Mouse (Mus musculus): ENCODE measurements around the gene Cfap45. TPM values are rescaled to one million over a fixed set of nuclear protein-coding genes. Genes with fewer than 3 reads are reported as not detected.

Cfap45 gene
- polyA plus RNA-seq, 1 experiment from 2014 or later = 0.40 TPM

- 3% methylated on average over 12 of the region's 13 CpGs for WGBS (ENCODE audit: insufficient replicate concordance)
- H3K4me1 ChIP-seq (ENCODE audit: control insufficient read depth, low read depth, low read length) = no peaks in the 10 kb centered on the region
- peaks cover 18% of the 10 kb centered on the region; the same call in 1 of the 2 replicates for H3K27me3 ChIP-seq (ENCODE audit: control insufficient read depth, insufficient read depth, low read depth, low read length)
- no peaks in the 10 kb centered on the region for H3K36me3 ChIP-seq (ENCODE audit: control insufficient read depth, insufficient read depth)
- H3K4me2 ChIP-seq (ENCODE audit: low read depth, low read length) = 0 out of 2 replicates have a peak overlapping the region, but pooled peaks have one; percentile 2
- no peak; the same call in 1 of the 2 replicates for ATAC-seq (ENCODE audit: low read depth)
- H3K4me3 ChIP-seq (ENCODE audit: low read depth, low read length) = no peak overlapping the region
- no peaks in the 10 kb centered on the region for H3K9me3 ChIP-seq (replicated peaks; ENCODE audit: control insufficient read depth, low read length)
- no peak overlapping the region for H3K9ac ChIP-seq (ENCODE audit: low read depth, low read length)
- no peak overlapping the region for H3K27ac ChIP-seq (ENCODE audit: low read length)
Measured at GRCm38 (mm10) chr1:172532551-172532950, 11.9 kb downstream of the Cfap45 start.

- WGBS (ENCODE audit: insufficient replicate concordance) = 76% methylated on average over 16 of the region's 16 CpGs
- Histone ChIP-seq H3K9ac (ENCODE audit: low read depth, low read length) (no peak overlapping the region), H3K4me2 (ENCODE audit: low read depth, low read length) (no peak overlapping the region), H3K4me3 (ENCODE audit: low read depth, low read length) (no peak overlapping the region), H3K27me3 (ENCODE audit: control insufficient read depth, insufficient read depth, low read depth, low read length) (peaks cover 16% of the 10 kb centered on the region; the same call in 1 of the 2 replicates), H3K9me3 (replicated peaks; ENCODE audit: control insufficient read depth, low read length) (no peaks in the 10 kb centered on the region), H3K27ac (ENCODE audit: low read length) (no peak overlapping the region), H3K4me1 (ENCODE audit: control insufficient read depth, low read depth, low read length) (no peaks in the 10 kb centered on the region), H3K36me3 (ENCODE audit: control insufficient read depth, insufficient read depth) (no peaks in the 10 kb centered on the region)
- ATAC-seq (ENCODE audit: low read depth) = no peak
Measured at GRCm38 (mm10) chr1:172535116-172535515, 14.5 kb downstream of the Cfap45 start.

- no peaks in the 10 kb centered on the region for H3K4me1 ChIP-seq (ENCODE audit: control insufficient read depth, low read depth, low read length)
- H3K4me3 ChIP-seq (ENCODE audit: low read depth, low read length) = no peak overlapping the region
- H3K4me2 ChIP-seq (ENCODE audit: low read depth, low read length) = no peak overlapping the region
- 56% methylated on average over 6 of the region's 6 CpGs for WGBS (ENCODE audit: insufficient replicate concordance)
- H3K27me3 ChIP-seq (ENCODE audit: control insufficient read depth, insufficient read depth, low read depth, low read length) = peaks cover 3% of the 10 kb centered on the region; the same call in 1 of the 2 replicates
- no peak overlapping the region for H3K9ac ChIP-seq (ENCODE audit: low read depth, low read length)
- ATAC-seq (ENCODE audit: low read depth) = no peak
- H3K36me3 ChIP-seq (ENCODE audit: control insufficient read depth, insufficient read depth) = no peaks in the 10 kb centered on the region
- H3K27ac ChIP-seq (ENCODE audit: low read length) = no peak overlapping the region
- no peaks in the 10 kb centered on the region for H3K9me3 ChIP-seq (replicated peaks; ENCODE audit: control insufficient read depth, low read length)
Measured at GRCm38 (mm10) chr1:172539827-172540226, 19.2 kb downstream of the Cfap45 start.

- whole genome bisulfite sequencing (ENCODE audit: insufficient replicate concordance) = 55% methylated on average over 11 of the region's 11 CpGs
- ATAC-seq (ENCODE audit: low read depth) = no peak
- peaks cover 3% of the 10 kb centered on the region; the same call in 1 of the 2 replicates for H3K27me3 ChIP-seq (ENCODE audit: control insufficient read depth, insufficient read depth, low read depth, low read length)
- H3K4me2 ChIP-seq (ENCODE audit: low read depth, low read length) = no peak overlapping the region
- no peak overlapping the region for H3K4me3 ChIP-seq (ENCODE audit: low read depth, low read length)
- no peaks in the 10 kb centered on the region for H3K36me3 ChIP-seq (ENCODE audit: control insufficient read depth, insufficient read depth)
- no peaks in the 10 kb centered on the region for H3K9me3 ChIP-seq (replicated peaks; ENCODE audit: control insufficient read depth, low read length)
- no peak overlapping the region for H3K27ac ChIP-seq (ENCODE audit: low read length)
- H3K4me1 ChIP-seq (ENCODE audit: control insufficient read depth, low read depth, low read length) = no peaks in the 10 kb centered on the region
- H3K9ac ChIP-seq (ENCODE audit: low read depth, low read length) = no peak overlapping the region
Measured at GRCm38 (mm10) chr1:172540283-172540820, 19.8 kb downstream of the Cfap45 start.

- H3K9me3 ChIP-seq (replicated peaks; ENCODE audit: control insufficient read depth, low read length) = no peaks in the 10 kb centered on the region
- ATAC-seq (ENCODE audit: low read depth) = no peak
- 59% methylated on average over 4 of the region's 4 CpGs for WGBS (ENCODE audit: insufficient replicate concordance)
Measured at GRCm38 (mm10) chr1:172546062-172546461, 25.5 kb downstream of the Cfap45 start.

GRCm38 (mm10) chr1:172548501-172548900 is 27.9 kb downstream of the Cfap45 start:
- Histone ChIP-seq H3K9me3 (replicated peaks; ENCODE audit: control insufficient read depth, low read length) (no peaks in the 10 kb centered on the region), H3K4me3 (ENCODE audit: low read depth, low read length) (no peak overlapping the region), H3K27ac (ENCODE audit: low read length) (no peak overlapping the region), H3K4me1 (ENCODE audit: control insufficient read depth, low read depth, low read length) (peaks cover 3% of the 10 kb centered on the region; the same call in 1 of the 2 replicates), H3K9ac (ENCODE audit: low read depth, low read length) (no peak overlapping the region), H3K36me3 (ENCODE audit: control insufficient read depth, insufficient read depth) (no peaks in the 10 kb centered on the region), H3K27me3 (ENCODE audit: control insufficient read depth, insufficient read depth, low read depth, low read length) (peaks cover 11% of the 10 kb centered on the region), H3K4me2 (ENCODE audit: low read depth, low read length) (no peak overlapping the region)
- 15% methylated on average over 7 of the region's 7 CpGs for WGBS (ENCODE audit: insufficient replicate concordance)
- ATAC-seq (ENCODE audit: low read depth) = peak; percentile 33; the same call in 1 of the 2 replicates

More at GRCm38 (mm10) chr1:172546062-172546461, 25.5 kb downstream of the Cfap45 start:
- Histone ChIP-seq H3K27ac (ENCODE audit: low read length) (no peak overlapping the region), H3K27me3 (ENCODE audit: control insufficient read depth, insufficient read depth, low read depth, low read length) (peaks cover 13% of the 10 kb centered on the region), H3K9ac (ENCODE audit: low read depth, low read length) (no peak overlapping the region), H3K4me1 (ENCODE audit: control insufficient read depth, low read depth, low read length) (peaks cover 3% of the 10 kb centered on the region; the same call in 1 of the 2 replicates), H3K36me3 (ENCODE audit: control insufficient read depth, insufficient read depth) (no peaks in the 10 kb centered on the region), H3K4me3 (ENCODE audit: low read depth, low read length) (no peak overlapping the region), H3K4me2 (ENCODE audit: low read depth, low read length) (no peak overlapping the region)

GRCm38 (mm10) chr1:172549314-172549713 is 28.7 kb downstream of the Cfap45 start:
- H3K4me1 ChIP-seq (ENCODE audit: control insufficient read depth, low read depth, low read length) = peaks cover 3% of the 10 kb centered on the region; the same call in 1 of the 2 replicates
- peak overlapping the region; percentile 34; the same call in 1 of the 2 replicates for H3K27ac ChIP-seq (ENCODE audit: low read length)
- 12% methylated on average over 2 of the region's 2 CpGs for WGBS (ENCODE audit: insufficient replicate concordance)
- H3K9ac ChIP-seq (ENCODE audit: low read depth, low read length) = peak overlapping the region; percentile 16; the same call in 1 of the 2 replicates
- ATAC-seq (ENCODE audit: low read depth) = no peak
- peak overlapping the region; percentile 48 for H3K4me3 ChIP-seq (ENCODE audit: low read depth, low read length)
- H3K9me3 ChIP-seq (replicated peaks; ENCODE audit: control insufficient read depth, low read length) = no peaks in the 10 kb centered on the region
- no peaks in the 10 kb centered on the region for H3K36me3 ChIP-seq (ENCODE audit: control insufficient read depth, insufficient read depth)
- peaks cover 11% of the 10 kb centered on the region for H3K27me3 ChIP-seq (ENCODE audit: control insufficient read depth, insufficient read depth, low read depth, low read length)
- H3K4me2 ChIP-seq (ENCODE audit: low read depth, low read length) = 0 out of 2 replicates have a peak overlapping the region, but pooled peaks have one; percentile 21

GRCm38 (mm10) chr1:172549717-172550116 is 29.1 kb downstream of the Cfap45 start:
- Histone ChIP-seq H3K9me3 (replicated peaks; ENCODE audit: control insufficient read depth, low read length) (no peaks in the 10 kb centered on the region), H3K27ac (ENCODE audit: low read length) (peak overlapping the region; percentile 34), H3K4me2 (ENCODE audit: low read depth, low read length) (peak overlapping the region; percentile 21; the same call in 1 of the 2 replicates), H3K36me3 (ENCODE audit: control insufficient read depth, insufficient read depth) (no peaks in the 10 kb centered on the region), H3K27me3 (ENCODE audit: control insufficient read depth, insufficient read depth, low read depth, low read length) (peaks cover 11% of the 10 kb centered on the region), H3K4me3 (ENCODE audit: low read depth, low read length) (peak overlapping the region; percentile 48), H3K4me1 (ENCODE audit: control insufficient read depth, low read depth, low read length) (peaks cover 3% of the 10 kb centered on the region; the same call in 1 of the 2 replicates), H3K9ac (ENCODE audit: low read depth, low read length) (peak overlapping the region; percentile 16; the same call in 1 of the 2 replicates)
- ATAC-seq (ENCODE audit: low read depth) = no peak
- 5% methylated on average over 8 of the region's 8 CpGs for WGBS (ENCODE audit: insufficient replicate concordance)

GRCm38 (mm10) chr1:172550551-172550951 is 29.9 kb downstream of the Cfap45 start:
- no peak overlapping the region for H3K27ac ChIP-seq (ENCODE audit: low read length)

More at GRCm38 (mm10) chr1:172550551-172550951, 29.9 kb downstream of the Cfap45 start:
- H3K4me3 ChIP-seq (ENCODE audit: low read depth, low read length) = peak overlapping the region; percentile 48
- peaks cover 11% of the 10 kb centered on the region for H3K27me3 ChIP-seq (ENCODE audit: control insufficient read depth, insufficient read depth, low read depth, low read length)
- peak; percentile 47 for ATAC-seq (ENCODE audit: low read depth)
- H3K9ac ChIP-seq (ENCODE audit: low read depth, low read length) = no peak overlapping the region
- H3K4me1 ChIP-seq (ENCODE audit: control insufficient read depth, low read depth, low read length) = peaks cover 3% of the 10 kb centered on the region; the same call in 1 of the 2 replicates
- peak overlapping the region; percentile 21; the same call in 1 of the 2 replicates for H3K4me2 ChIP-seq (ENCODE audit: low read depth, low read length)
- WGBS (ENCODE audit: insufficient replicate concordance) = 0% methylated on average over 8 of the region's 8 CpGs
- no peaks in the 10 kb centered on the region for H3K9me3 ChIP-seq (replicated peaks; ENCODE audit: control insufficient read depth, low read length)
- H3K36me3 ChIP-seq (ENCODE audit: control insufficient read depth, insufficient read depth) = no peaks in the 10 kb centered on the region
